Mouse (Mus musculus): ENCODE results near the gene Urm1. TPM values are rescaled to one million over a fixed set of nuclear protein-coding genes. Genes with fewer than 3 reads are reported as not detected.

Urm1 gene
- polyA plus RNA-seq, 1 experiment from 2014 or later: 17.1 TPM

Small RNA genes within 50 kb of the gene (microRNA-seq; reads per million reads assigned to microRNA genes)
- not detected for gene Mir219a-2
- gene Mir219b: not detected

Other genes starting within 250 kb of the Urm1 start
- gene Rapgef1, start 200.4 kb upstream of the Urm1 start, polyA plus RNA-seq (2015; fragmentation: Nextera tagmentation; extraction: Ambion mirVana): 8.4 and 9.7 TPM in 2 replicates
- 0.18 TPM in 1 of 2 replicates, not detected in the other for gene Gm13420, start 68.4 kb upstream of the Urm1 start, polyA plus RNA-seq (2015; fragmentation: Nextera tagmentation; extraction: Ambion mirVana)
- gene Gm13547, start 60.8 kb upstream of the Urm1 start, polyA plus RNA-seq (2015; fragmentation: Nextera tagmentation; extraction: Ambion mirVana): not detected in 2 replicates
- gene Coq4, start 32.6 kb upstream of the Urm1 start, polyA plus RNA-seq (2015; fragmentation: Nextera tagmentation; extraction: Ambion mirVana): 24.6 and 26.2 TPM in 2 replicates
- gene Trub2, start 31.6 kb upstream of the Urm1 start, polyA plus RNA-seq (2015; fragmentation: Nextera tagmentation; extraction: Ambion mirVana): 30.7 and 34.2 TPM in 2 replicates
- 9.2 and 10.1 TPM in 2 replicates for gene Slc27a4, start 17.4 kb upstream of the Urm1 start, polyA plus RNA-seq (2015; fragmentation: Nextera tagmentation; extraction: Ambion mirVana)
- 19.6 and 21.5 TPM in 2 replicates for gene Cercam, start 49.1 kb downstream of the Urm1 start, polyA plus RNA-seq (2015; fragmentation: Nextera tagmentation; extraction: Ambion mirVana)
- 47.0 and 47.2 TPM in 2 replicates for gene Odf2, start 69.1 kb downstream of the Urm1 start, polyA plus RNA-seq (2015; fragmentation: Nextera tagmentation; extraction: Ambion mirVana)
- 33.1 and 39.7 TPM in 2 replicates for gene Gle1, start 115.4 kb downstream of the Urm1 start, polyA plus RNA-seq (2015; fragmentation: Nextera tagmentation; extraction: Ambion mirVana)
- 86.6 and 89.5 TPM in 2 replicates for gene Sptan1, start 145.5 kb downstream of the Urm1 start, polyA plus RNA-seq (2015; fragmentation: Nextera tagmentation; extraction: Ambion mirVana)
- 17.9 and 18.8 TPM in 2 replicates for gene Wdr34, start 228.8 kb downstream of the Urm1 start, polyA plus RNA-seq (2015; fragmentation: Nextera tagmentation; extraction: Ambion mirVana)
- 214 and 239 TPM in 2 replicates for gene Set, start 237.3 kb downstream of the Urm1 start, polyA plus RNA-seq (2015; fragmentation: Nextera tagmentation; extraction: Ambion mirVana)

Data from heart, embryonic 13.5 days (tissue).